Mouse (Mus musculus): Measurements from ENCODE around the gene Pitpnc1. TPM values are rescaled to one million over a fixed set of nuclear protein-coding genes. Genes with fewer than 3 reads are reported as not detected.

The Pitpnc1 gene
- total RNA-seq, 2 experiments from 2014 or later = 23.2 to 24.7 TPM

DNA sequence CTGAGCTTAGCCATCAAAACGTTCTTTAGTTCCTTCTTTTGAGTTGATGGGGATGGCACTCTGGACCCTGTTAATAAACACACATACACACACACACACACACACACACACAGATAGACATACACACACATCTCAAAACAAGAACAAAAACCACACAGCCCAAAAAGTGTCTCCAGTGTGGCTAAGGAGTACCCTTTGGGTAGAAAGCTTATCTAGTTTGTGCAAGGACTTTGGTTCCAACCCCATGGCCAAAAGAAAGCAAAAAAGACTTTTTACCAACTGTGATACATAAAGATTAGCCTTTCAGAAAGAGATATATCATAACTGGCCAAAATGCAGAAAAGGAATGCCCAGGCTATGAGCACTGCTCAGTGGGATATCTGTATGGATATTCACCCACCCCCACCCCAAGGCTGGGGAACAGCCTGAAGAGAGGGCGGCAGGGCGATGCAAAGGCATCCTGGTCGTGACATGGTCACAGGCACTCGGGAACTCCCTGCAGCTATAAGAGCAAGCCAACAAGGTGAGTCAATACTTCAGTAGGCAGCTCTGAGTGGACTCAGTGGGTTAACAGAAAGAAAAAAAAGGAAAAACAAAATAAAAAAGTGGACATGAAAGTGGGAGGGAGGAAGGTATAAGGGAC lies 60.3 kb downstream of the Pitpnc1 start:
- no peak for DNase-seq (ENCODE audit: low spot score in 2 of 2)

DNA sequence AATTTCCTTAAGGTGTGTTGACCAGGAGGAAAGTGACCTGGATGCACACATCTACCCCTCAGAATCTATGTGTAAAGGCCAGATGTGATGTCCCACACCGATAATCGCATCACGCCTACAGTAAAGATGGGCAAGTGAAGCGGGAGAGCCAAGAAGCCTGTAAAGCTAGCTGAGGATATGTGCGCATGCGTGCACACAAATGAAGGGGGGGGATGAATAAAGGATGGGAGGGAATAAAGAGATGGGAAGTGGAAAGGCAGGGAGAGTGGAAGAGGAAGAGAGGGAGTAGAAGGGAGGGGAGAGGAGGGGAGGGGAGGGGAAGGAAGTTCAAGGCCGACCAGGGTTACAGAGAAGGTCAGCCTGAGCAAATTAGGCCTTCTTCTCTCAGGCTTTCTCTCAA lies 61.6 kb downstream of the Pitpnc1 start:
- DNase-seq (ENCODE audit: low spot score in 2 of 2) = no peak

DNA sequence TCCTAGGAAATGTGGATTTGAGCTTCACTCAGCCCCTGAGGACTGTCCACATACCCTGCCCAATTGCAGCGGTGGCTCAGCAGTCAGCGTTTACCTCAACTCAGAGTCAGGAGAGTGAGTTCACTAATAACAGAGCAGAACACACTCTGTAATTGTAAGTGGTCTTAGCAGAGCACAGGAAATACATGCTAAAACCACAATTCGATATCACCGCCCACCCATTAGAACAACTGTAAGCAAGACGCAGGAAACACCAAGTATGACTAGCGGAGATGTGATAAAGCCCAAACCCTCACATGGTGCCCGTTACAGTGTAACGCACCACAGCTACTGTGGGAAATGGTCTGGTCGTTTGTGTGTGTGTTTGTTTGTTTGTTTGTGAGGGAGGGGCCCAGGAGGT lies 62.8 kb downstream of the Pitpnc1 start:
- DNase-seq (ENCODE audit: low spot score in 2 of 2) = no peak

DNA sequence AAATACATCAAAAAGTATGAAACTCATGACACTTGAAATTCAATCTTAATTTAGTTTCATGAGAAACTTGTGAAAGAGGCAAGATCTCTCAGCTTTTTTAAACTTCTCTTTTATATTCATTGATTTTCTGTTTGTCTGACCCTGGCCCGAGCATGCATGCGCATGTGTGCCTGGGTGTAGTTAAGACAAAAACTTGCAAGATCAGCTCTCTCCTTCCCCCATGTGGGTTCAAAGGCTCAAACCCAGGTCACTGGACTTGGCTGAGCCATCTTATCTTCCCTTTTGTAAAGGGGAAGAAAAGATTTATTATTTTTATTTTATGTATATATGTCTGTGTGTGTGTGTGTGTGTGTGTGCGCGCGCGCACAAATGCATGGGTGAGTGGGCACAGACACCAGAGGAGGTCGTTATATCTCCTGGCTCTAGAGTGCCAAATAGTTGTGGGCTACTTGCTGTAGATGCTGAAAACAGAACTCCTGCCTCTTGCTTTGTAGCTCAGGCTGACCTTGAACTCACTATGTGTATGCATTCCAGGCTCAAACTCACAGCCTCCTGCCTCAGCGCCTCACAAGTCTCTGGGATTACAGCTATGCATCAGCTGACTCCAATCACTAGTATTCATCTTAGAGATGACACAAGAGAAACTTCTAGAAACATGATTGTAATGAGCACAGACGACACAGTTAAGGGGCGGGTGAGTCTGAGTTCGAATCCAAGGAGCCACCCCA lies 64.7 kb downstream of the Pitpnc1 start:
- DNase-seq (ENCODE audit: low spot score in 2 of 2) = no peak

DNA sequence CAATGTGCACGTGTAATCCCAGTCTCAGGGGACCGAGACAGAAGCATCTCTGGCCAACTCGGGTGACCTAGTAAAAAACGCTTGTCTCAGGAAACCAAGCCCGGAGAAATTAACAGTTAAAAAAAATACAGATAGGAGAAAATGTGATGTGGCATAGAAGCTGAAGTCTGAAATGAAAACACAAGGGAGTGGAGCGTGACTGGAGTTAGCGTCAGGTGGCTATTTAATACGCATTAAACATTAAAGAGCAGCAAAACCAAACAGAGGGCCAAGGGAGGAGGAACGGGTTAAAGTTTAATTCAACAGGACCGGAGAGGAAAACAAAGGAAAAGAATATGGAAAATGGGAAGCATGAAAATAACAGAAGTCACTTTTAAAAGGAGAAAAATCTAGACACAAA lies 67.2 kb downstream of the Pitpnc1 start:
- no peak for DNase-seq (ENCODE audit: low spot score in 2 of 2)

DNA sequence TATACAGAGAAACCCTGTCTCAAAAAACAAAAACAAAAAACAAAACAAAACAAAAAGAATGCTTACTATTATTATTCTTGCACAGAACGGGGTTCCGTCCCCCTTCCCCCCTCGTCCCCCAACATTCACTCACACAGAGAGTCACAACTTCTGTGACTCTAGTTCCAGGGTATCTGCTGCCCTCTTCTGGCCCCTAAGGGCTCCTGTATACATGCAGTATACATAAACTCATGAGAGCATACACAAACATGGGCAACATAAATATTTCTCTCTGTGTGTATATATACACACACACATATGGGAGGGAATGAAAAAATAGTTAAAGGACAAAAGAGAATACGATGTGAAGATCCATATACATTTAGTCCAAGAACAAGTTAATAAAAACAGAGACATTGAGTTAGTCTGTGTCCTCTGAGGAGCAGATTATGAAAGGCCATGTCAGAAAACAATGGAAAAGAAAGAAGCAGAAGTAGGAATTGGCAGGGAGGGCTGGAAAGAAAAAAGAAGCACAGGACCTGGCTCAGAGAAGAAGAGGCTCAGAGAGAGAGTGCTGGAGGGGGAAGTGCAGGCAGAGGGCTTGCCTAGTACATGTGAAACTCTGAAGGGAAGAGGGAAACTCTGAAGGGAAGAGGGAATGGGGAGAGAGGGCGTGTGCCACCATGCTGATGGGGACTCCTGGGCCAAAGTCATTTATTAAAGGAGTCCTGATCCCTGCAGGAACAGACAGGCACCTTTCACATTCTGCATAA lies 68.5 kb downstream of the Pitpnc1 start:
- no peak for DNase-seq (ENCODE audit: low spot score in 2 of 2)

DNA sequence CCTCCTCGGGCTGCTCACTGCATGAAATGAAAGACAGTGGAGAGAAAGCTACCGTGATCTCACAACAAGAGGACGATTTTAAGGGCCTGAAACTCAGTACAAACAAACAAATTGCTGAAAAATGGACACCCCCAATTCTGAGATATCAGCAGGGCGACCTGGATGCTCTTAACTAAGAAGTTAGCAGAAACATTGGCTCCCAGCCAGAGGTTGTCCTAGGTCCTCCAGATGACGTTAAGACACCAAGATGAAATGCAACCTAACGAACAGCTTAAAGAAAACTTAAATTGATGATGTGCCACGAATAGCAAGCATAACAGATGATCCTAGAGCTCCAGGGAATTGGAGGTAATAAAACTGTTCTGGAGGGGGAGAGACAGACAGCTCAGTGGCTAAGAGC lies 69.7 kb downstream of the Pitpnc1 start:
- no peak for DNase-seq (ENCODE audit: low spot score in 2 of 2)

DNA sequence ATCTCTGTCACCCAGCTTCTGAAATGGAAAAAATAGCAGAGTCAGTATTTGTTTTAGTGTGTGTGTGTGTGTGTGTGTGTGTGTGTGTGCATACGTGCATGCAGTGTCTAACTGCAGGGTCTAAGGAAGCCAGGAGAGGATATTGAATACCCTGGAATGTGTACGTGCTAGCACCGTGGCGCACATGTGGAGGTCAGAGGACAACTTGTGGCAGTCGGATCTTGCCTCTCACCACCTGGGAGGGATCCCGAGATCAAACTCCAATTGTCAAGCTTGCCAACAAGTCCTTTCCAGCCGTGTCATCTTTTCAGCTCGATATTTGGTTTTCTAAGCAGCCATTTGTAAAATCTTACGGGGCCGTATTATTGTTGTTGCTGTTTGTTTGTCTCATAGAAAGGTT lies 70.5 kb downstream of the Pitpnc1 start:
- no peak for DNase-seq (ENCODE audit: low spot score in 2 of 2)

DNA sequence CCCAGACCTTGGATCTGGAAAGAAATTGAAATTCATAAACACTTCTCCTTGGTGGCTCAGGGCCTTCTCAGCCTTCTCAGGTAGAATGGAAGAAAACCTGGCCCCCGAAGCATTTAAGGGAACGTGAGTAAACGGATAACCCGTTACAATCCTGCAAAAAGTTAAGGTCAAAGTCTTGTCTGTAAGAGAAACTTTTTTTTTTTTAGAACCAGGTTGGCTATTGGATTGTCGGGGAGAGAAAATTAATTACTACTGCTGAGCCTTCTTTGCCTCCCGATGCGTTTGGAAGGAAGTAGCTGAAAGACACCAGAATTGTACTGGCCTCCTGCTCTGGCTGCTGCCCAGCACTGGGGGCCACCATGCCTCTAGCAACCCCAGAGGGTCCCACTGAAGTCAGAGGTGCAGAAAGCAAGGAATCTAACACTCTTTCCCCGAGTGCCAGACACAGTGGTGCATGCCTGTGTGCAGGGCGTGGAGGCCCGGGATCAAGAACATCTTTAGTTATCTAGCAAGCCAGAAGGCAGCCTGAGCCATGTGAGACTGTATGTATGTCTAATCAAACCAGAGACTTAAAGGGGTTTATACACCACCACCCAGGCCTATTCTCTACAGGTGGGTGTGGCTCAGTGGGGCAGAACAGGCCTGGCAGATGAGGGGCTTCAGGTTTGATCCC lies 73.0 kb downstream of the Pitpnc1 start:
- DNase-seq (ENCODE audit: low spot score in 2 of 2) = no peak

DNA sequence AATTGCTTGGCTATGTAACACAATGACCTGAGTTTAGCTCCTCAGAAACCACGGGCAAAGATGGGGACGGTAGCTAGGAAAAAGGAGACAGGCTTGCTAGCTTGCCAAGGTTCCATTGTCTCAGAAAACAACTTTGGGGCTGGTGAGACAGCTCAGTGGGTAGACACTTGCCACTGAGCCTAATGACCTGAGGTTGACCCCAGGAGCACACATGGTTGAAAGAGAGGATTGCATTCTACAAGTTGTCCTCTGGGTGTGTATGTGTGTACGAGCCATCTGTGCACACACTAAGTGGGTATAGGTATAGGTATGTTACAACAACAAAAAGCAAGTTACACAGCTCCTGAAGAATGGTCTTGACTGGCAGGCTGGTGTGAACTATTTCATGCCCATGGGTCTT lies 76.3 kb downstream of the Pitpnc1 start:
- no peak for DNase-seq (ENCODE audit: low spot score in 2 of 2)

DNA sequence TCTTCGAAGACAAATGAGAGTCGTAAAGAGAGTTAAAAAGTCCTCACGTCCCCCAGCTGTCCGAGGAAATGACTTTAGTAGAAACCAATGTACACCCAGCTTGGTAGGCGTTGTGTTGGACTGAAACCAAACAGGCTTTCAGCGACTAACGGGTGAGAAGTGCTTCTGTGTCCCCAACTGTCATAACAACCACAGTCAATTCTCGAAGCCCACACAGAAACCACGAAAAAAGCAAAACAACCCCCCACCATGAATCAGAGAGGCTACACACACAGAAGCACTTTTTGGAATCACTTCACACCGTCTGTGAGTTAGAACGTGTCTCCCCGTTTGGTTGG lies 76.7 kb downstream of the Pitpnc1 start:
- no peak for DNase-seq (ENCODE audit: low spot score in 2 of 2)

DNA sequence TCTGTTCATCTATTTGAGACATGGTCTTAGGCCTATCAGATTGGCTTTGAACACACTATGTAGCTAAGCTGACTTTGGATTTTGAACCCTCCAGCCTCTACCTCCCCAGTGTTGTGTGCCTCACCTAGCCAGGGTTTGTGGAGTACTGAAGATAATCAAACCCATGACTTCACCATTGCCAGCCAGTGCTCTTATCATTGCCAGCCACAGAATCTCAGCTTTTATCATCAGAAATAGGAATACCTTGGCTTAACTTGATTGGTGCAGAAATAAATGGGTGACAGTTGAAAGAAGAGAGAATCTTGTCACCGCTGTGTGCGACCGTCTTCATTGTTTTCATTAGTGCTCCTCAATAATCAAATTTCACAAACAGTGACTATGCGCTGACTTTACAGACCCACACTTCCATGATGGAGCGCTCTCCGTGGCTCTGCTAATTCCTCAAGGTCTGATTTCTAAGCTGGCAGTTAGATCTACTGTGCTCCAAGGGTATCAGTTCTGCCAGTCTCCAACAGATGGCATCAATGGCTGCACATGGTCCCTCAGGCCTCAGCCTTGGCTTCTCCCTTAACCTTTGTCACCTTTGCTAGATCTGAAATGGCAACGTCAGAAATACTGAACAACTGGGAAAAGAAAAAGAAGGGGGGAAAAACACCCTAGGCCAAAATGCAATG lies 77.2 kb downstream of the Pitpnc1 start:
- DNase-seq (ENCODE audit: low spot score in 2 of 2) = no peak

DNA sequence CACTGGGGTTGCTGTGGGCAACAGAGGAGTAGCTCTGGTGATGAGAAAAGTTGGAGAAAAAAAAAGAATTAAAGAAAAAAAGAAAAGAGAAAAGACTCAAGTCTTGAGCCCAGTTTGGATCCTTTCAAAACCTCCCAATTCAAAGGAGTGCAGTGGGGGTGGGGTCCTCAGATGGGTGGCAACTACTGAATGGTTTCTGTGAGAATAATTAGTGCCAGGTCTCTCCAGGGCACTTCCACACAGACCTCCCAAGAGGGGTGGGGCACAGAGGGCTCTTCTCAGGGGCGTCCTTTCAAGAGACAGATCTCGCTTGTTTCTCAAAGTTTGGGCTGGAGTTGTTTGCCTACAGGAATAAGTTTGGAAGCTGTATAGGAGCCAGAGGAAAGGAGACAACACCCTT lies 80.0 kb downstream of the Pitpnc1 start:
- no peak for DNase-seq (ENCODE audit: low spot score in 2 of 2)

DNA sequence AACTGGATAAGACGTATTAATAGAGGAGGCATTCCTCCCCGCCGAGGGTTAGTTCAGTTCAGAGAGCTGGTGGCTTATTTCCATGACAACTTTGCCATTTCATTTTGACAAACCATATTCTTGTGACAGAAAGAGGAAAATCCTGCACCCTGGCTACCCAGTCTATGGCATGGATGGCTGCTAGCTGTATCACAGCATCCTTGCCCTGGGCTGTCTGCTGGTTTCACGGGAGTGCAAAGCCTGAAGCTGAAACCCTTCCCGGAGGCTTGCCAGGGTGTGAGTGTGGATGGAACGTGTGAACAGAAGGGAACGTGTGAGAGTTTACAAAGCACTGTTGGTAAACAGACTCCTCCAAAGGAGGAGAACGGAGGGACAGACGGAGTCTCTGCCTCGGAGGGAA lies 80.5 kb downstream of the Pitpnc1 start:
- DNase-seq (ENCODE audit: low spot score in 2 of 2) = no peak

DNA sequence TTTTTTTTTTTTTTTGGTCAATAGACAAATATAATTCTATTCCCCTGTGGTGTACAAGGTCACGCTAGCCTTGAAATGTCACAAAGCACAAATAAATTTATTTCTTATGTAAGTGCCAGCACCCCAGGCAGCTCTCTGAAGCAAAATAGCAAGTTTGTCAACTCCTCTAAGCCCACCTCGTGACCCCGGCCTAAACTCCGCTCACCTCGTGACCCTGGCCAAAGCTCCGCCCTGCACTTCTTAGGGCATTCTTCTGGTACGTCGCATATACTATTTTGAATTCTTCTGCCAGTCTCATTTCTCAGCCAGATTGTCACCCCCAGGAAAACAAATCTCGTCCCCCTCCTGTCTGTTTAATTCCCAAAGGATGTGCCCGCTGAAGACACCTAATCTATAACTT lies 84.0 kb downstream of the Pitpnc1 start:
- no peak for DNase-seq (ENCODE audit: low spot score in 2 of 2)

DNA sequence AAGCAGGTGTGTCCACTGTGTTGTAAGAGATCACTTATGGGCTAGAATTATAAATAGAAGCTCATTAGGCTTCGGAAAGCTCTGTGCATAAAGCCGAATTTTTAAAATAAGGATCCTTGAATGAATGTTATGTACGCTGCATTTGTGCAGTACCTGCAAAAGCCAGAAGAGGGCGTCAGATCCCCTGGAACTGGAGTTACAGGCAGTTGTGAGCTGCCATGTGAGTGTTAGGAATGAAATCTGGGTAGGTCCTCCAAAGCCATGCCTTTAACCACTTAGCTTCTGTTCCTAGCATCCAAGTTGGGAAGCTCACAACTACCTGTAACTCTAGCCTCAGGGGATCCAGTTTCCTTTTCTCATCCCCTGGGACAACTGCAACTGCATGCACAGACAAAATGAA lies 85.2 kb downstream of the Pitpnc1 start:
- DNase-seq (ENCODE audit: low spot score in 2 of 2) = peak in 1 of 2 experiments; percentile 22

DNA sequence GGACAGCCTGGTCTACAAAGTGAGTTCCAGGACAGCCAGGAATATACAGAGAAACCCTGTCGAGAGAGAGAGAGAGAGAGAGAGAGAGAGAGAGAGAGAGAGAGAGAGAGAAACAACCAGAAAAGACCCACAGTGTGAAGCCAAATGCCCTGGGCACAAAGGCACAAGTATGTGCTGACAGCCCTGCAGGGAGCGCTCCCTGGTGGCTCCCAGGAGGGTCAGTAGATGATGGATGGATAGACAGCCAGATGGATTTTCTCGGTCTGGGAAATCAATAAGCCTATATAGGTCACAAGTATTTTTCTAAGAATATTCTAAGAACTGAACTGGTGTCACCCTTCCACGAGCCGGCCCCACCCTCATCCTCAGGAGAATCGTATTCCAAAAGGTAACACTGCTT lies 86.5 kb downstream of the Pitpnc1 start:
- DNase-seq (ENCODE audit: low spot score in 2 of 2) = no peak

DNA sequence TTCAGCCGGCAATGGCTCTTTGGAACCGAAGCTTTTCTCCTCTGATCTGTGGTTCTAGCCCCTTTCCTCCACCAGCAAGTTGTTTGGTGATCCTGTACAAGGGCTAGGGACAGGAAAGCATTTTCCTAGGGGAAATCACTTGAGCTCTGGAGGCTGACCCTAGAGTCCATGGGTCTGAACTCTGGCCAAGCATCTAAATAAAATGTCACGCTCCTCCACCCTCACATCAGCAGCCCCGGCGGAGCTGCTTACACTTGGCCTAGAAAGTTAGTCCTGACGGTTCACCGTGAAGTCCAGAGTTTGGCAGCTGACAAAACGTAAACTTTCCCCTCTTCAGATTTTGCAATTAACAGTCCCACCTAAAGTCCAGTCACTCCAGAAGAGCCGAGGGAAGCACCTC lies 90.5 kb downstream of the Pitpnc1 start:
- no peak for DNase-seq (ENCODE audit: low spot score in 2 of 2)

DNA sequence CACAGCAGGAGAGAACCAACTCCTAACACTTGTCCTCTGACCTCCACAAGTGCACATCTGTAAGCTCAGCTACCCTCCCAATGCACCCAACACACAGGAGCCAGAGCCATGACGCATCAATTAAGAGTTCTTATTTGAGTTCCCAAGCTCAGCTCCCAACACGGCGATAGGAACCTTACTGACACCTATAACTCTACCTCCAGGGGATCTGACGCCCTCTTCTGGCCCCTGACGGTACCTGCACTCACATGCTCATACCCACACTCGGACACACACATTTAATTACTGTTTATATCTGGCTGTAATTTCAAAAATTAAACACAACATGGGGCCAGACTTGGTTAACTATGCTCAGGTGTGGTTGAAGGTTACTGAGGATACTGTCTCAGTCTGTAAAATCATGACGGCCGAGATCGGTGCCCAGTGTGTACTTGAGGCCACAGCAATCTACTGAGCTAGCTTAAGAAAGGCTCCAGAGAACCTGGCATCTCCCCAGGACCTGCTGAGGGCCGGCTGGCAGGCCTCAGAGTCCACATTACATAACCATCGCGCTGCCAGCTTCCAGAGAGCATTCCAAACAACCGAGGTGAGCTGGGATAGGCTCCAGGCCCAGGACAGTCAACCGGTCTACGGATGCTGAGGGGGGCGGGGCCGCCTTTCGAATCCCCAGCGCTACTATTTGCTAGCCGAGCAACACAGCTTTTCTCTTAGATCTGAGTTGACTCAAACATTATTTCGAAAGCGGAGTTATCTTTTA lies 91.2 kb downstream of the Pitpnc1 start:
- DNase-seq (ENCODE audit: low spot score in 2 of 2) = no peak

DNA sequence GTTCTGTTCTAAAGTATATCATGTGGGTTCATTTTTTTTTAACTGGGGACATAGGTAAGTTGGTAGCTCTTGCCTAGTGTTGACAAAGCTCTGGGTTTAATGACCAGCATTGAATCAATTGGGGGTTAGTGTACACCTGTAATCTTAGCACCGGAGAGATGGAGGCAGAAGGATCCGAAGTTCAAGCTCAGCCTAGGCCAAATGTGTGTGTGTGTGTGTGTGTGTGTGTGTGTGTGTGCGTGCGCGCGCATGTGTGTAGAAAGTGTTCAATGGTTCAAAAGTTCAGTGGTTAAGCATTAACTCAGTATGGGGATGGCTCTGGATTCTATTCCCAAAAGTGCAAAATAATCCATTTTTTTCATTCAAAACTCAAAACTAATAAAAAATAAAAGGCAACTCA lies 93.2 kb downstream of the Pitpnc1 start:
- DNase-seq (ENCODE audit: low spot score in 2 of 2) = no peak

DNA sequence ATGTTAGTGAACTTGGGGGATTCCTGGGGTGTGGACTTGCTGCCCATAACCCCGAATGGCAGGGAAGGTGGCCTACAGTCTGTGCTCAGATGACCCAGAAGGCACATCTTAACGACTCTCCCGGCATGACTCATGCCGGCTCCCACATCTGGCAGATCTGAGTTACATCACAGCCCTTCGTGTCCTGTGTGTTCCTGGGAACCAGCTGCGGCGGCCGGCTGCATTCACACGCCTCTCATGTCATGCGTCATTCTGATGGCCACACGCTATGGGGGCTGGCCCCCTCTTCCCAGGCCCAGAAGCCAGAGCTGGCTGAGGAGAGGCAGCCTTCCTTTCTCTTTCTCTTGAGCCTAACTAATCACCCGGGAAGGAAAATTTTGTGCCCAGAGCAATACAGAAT lies 94.2 kb downstream of the Pitpnc1 start:
- DNase-seq (ENCODE audit: low spot score in 2 of 2) = peak; percentile 24 to 38

Measured in adrenal gland, postnatal 4 days (tissue).